Mouse (Mus musculus) olfactory bulb, adult 2 months (tissue): ENCODE data around the gene Timp2.
A peak's percentile ranks its signal among the peaks of the same experiment; 100 is the strongest.

Source experiments
- CTCF ChIP-seq: fragments of 200-500 bp; IDR thresholded peaks from 2 replicates; pipeline ENCODE4 v1.5.1; 2012; ENCODE audit warnings: low read depth, mild to moderate bottlenecking, low read length, moderate library complexity; ENCODE audit not compliant: insufficient read depth
- POLR2A ChIP-seq: fragments of 200-500 bp; IDR thresholded peaks from 2 replicates; pipeline ENCODE4 v1.6.1; 2012; ENCODE audit warnings: mild to moderate bottlenecking, low read depth, low read length, moderate library complexity; ENCODE audit not compliant: insufficient read depth

GRCm38 (mm10) chr11:118289999-118290889 lies 65.3 kb downstream of the Timp2 start, which contains the start of gene Usp36:
- no peak for TF ChIP-seq CTCF
- peak; percentile 88 for TF ChIP-seq POLR2A
